Mouse (Mus musculus) MN1 (cell line): ENCODE measurements around the gene Tub.
A peak's percentile ranks its signal among the peaks of the same experiment; 100 is the strongest.

ENCODE experiments used
- DNase-seq: peaks from one replicate; pipeline ENCODE4 v3.0.0-alpha.2; 2016; ENCODE audit warnings: low spot score

The Tub gene

GRCm38 (mm10) chr7:108950312-108950761 lies at the start of gene Tub:
Gene Tub (plus strand): TSS chr7:108950338.
- DNase-seq, result peak; percentile 82

GRCm38 (mm10) chr7:108903969-108904368 lies 46.2 kb upstream of the Tub start:
- no peak for DNase-seq

- no peak for DNase-seq
These were observed 23.1 kb upstream of the Tub start for GRCm38 (mm10) chr7:108927043-108927442.

- no peak for DNase-seq
These were observed 21.6 kb upstream of the Tub start for GRCm38 (mm10) chr7:108928280-108929188.

- no peak for DNase-seq
These were observed 20.3 kb upstream of the Tub start, which contains the start of gene Nlrp10 for GRCm38 (mm10) chr7:108929726-108930393. Gene Nlrp10 (minus strand): TSS chr7:108930178.

GRCm38 (mm10) chr7:108933794-108934731 lies 16.1 kb upstream of the Tub start, which contains the start of gene Eif3f:
Gene Eif3f (plus strand): TSS chr7:108934417.
- peak; percentile 99 for DNase-seq

GRCm38 (mm10) chr7:108934836-108935235 lies 15.3 kb upstream of the Tub start:
- DNase-seq, result peak; percentile 25

- DNase-seq, result no peak
These were observed 14.7 kb upstream of the Tub start for GRCm38 (mm10) chr7:108935411-108935810.

GRCm38 (mm10) chr7:108936591-108936990 lies 13.5 kb upstream of the Tub start:
- DNase-seq, result no peak

GRCm38 (mm10) chr7:108941466-108941865 lies 8.7 kb upstream of the Tub start:
- DNase-seq, result no peak

GRCm38 (mm10) chr7:108944002-108944401 lies 6.1 kb upstream of the Tub start:
- peak; percentile 73 for DNase-seq

- DNase-seq, result no peak
These were observed 1.5 kb upstream of the Tub start for GRCm38 (mm10) chr7:108948611-108949010.

- DNase-seq, result no peak
These were observed 837 bp upstream of the Tub start for GRCm38 (mm10) chr7:108949301-108949700.

- peak; percentile 24 for DNase-seq
These were observed 709 bp downstream of the Tub start for GRCm38 (mm10) chr7:108950762-108951331.

GRCm38 (mm10) chr7:108952801-108953200 lies 2.7 kb downstream of the Tub start:
- no peak for DNase-seq

- peak; percentile 45 for DNase-seq
These were observed 4.0 kb downstream of the Tub start for GRCm38 (mm10) chr7:108954185-108954584.

GRCm38 (mm10) chr7:108957734-108958133 lies 7.6 kb downstream of the Tub start:
- DNase-seq, result no peak

GRCm38 (mm10) chr7:108965968-108966367 lies 15.8 kb downstream of the Tub start:
- no peak for DNase-seq

- DNase-seq, result peak; percentile 77
These were observed 16.7 kb downstream of the Tub start for GRCm38 (mm10) chr7:108966742-108967362.

GRCm38 (mm10) chr7:108968201-108968600 lies 18.1 kb downstream of the Tub start:
- peak; percentile 85 for DNase-seq

- peak; percentile 73 for DNase-seq
These were observed 22.1 kb downstream of the Tub start for GRCm38 (mm10) chr7:108972273-108972672.
